Mouse (Mus musculus) E14TG2a.4 (cell line): ENCODE measurements around the gene Myof.

Source experiments
- CTCF ChIP-seq: conservative IDR thresholded peaks from 2 replicates; pipeline ENCODE4 v1.5.1; 2014; ENCODE audit warnings: low read length
- NANOG ChIP-seq: IDR thresholded peaks from 2 replicates; pipeline ENCODE4 v1.6.1; 2014; ENCODE audit warnings: borderline replicate concordance, low read length, mixed read lengths

DNA sequence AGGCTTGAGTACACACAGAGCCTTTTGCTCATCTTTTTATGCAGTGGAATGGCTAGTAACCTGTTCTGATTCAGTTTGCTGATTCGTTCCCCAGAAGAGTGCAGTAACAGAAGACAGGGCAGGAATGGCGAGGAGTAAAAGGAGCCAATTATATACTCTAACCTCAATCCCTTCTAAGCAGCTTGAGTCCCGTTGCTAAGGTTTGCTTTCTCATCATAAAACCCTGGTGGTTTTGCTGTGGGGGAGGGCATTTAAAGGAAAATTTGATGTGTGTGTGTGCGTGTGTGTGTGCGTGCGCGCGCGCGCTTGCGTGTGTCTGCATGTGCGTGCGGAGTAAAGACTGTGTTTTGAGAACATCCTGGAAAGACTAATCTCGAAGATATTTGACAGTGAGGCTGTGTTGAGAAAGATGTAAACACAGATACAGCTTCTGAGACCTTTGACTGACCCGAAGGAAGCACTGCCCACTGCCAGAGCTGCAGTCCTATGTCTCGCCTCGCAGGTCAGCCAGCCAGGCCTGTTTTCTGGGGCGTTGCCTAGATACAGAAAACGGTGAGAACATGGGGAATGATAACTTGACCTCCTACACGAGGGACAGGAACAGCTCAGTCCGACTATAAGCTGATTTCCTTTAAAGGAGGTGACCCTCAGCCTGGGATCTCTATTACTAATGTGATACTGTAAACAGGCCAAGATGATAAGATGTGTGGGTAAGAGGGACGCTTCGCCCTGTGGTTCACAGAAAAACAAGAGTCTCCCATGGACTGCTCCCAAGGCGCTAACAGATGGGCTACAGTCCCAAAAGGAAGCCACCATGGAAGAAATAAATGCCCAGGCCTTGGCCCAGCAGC lies 39.5 kb downstream of the Myof start:
- no peak for TF ChIP-seq CTCF
- TF ChIP-seq NANOG = no peak
